Mouse (Mus musculus) ES-E14 (cell line): ENCODE results near the gene Canx. TPM values are rescaled to one million over a fixed set of nuclear protein-coding genes. Genes with fewer than 3 reads are reported as not detected.
A peak's percentile ranks its signal among the peaks of the same experiment; 100 is the strongest.

Experiments used
- DNase-seq: peaks from one replicate; pipeline ENCODE4 v3.0.0-alpha.2; 2013; ENCODE audit warnings: low read depth, low spot score
- H3K27ac ChIP-seq: 2 replicates; pipeline ENCODE4 v1.5.1; 2012; ENCODE audit warnings: low read depth, mild to moderate bottlenecking, low read length, moderate library complexity, mixed read lengths; ENCODE audit not compliant: poor library complexity, insufficient read depth, severe bottlenecking
- H3K36me3 ChIP-seq: 2 replicates; pipeline ENCODE4 v1.6.1; 2012; ENCODE audit warnings: mild to moderate bottlenecking, low read length, moderate library complexity, mixed read lengths; ENCODE audit not compliant: control insufficient read depth, poor library complexity, insufficient read depth, severe bottlenecking
- H3K4me1 ChIP-seq, 2 experiments: fragments of 150-350 bp in 1 of 2; sonication (generic) in 1 of 2; 2 replicates each; pipeline ENCODE4 v1.6.1; 2012; ENCODE audit warnings: low read length in 2 of 2, mild to moderate bottlenecking in 1 of 2, mixed read lengths in 1 of 2; ENCODE audit not compliant: control insufficient read depth in 2 of 2, insufficient read depth in 2 of 2, poor library complexity in 1 of 2
- H3K4me3 ChIP-seq, 2 experiments: fragments of 150-350 bp in 1 of 2; sonication (generic) in 1 of 2; 2 replicates each; pipeline ENCODE4 v1.5.1; 2012; ENCODE audit warnings: low read length in 2 of 2, low read depth in 1 of 2, mild to moderate bottlenecking in 1 of 2, mixed read lengths in 1 of 2; ENCODE audit not compliant: insufficient read depth in 1 of 2, poor library complexity in 1 of 2, severe bottlenecking in 1 of 2
- H3K9ac ChIP-seq: 2 replicates; pipeline ENCODE4 v1.6.1; 2012; ENCODE audit warnings: low read depth, mild to moderate bottlenecking, low read length, mixed read lengths; ENCODE audit not compliant: poor library complexity, insufficient read depth, severe bottlenecking
- H3K9me3 ChIP-seq: fragments of 150-350 bp; sonication (generic); 2 replicates; pipeline ENCODE4 v1.6.1; 2012; ENCODE audit warnings: low read depth, mild to moderate bottlenecking, low read length; ENCODE audit not compliant: control insufficient read depth, insufficient read depth
- CHD2 ChIP-seq: IDR thresholded peaks from 2 replicates; pipeline ENCODE4 v1.6.1; 2014; ENCODE audit warnings: mild to moderate bottlenecking, low read depth, low read length, inconsistent platforms
- HCFC1 ChIP-seq: IDR thresholded peaks from 2 replicates; pipeline ENCODE4 v1.6.1; 2012; ENCODE audit warnings: low read length, inconsistent platforms, borderline replicate concordance; ENCODE audit not compliant: insufficient read depth
- MAFK ChIP-seq: IDR thresholded peaks from 2 replicates; pipeline ENCODE4 v1.6.1; 2014; ENCODE audit warnings: mild to moderate bottlenecking, low read depth, low read length, inconsistent platforms; ENCODE audit not compliant: insufficient read depth
- ZC3H11A ChIP-seq: IDR thresholded peaks from 2 replicates; pipeline ENCODE4 v1.6.1; 2012; ENCODE audit warnings: low read depth, mild to moderate bottlenecking, inconsistent platforms, low read length, borderline replicate concordance
- ZNF384 ChIP-seq: IDR thresholded peaks from 2 replicates; pipeline ENCODE4 v1.6.1; 2012; ENCODE audit warnings: low read depth, low read length, inconsistent platforms
- in situ Hi-C, 2 experiments: fragments of 600-800 bp; cut with MboI; formaldehyde crosslinking; loops; one replicate each; pipeline ENCODE4 v1.15.1; 2025; ENCODE audit warnings: low sequenced_read_pairs in 2 of 2, inconsistent platforms in 1 of 2; ENCODE audit not compliant: unreplicated experiment in 2 of 2
- total RNA-seq: library from RNA; depleted of rRNA; stranded (reverse); fragments of 300-350 nt; gene quantifications from 2 replicates; pipeline ENCODE4 v1.2.3, GENCODE M21; 2012

Gene Canx
- total RNA-seq, 1 experiment = 970 TPM

DNA sequence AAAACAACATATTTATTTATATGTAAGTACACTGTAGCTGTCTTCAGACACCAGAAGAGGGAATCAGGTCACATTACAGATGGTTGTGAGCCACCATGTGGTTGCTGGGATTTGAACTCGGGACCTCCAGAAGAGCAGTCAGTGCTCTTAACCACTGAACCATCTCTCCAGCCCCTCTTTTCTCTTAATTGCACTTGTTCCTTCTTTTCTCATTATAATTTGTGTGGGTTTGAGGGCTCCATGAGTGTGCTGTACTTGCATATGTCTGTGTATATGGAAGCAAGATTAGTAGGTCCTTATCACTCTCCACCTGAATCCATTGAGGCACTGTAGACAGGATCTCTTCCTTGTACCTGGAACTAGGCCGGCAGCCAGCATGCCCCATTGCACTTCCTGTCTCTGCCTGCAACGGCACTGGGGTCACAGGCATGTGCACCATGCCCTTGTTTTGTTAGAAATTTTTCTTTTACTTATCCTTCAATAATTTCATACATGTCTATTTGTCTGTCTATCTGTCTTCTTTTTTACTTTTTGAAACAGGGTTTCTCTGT, 2.7 kb upstream of the Canx start:
- Histone ChIP-seq H3K9ac (no peak overlapping the region), H3K4me3 (no peak overlapping the region), H3K9me3 (no peaks in the 10 kb centered on the region), H3K4me1 (peaks cover 2 to 9% of the 10 kb centered on the region in 2 experiments), H3K36me3 (peaks cover 2% of the 10 kb centered on the region; the same call in 1 of the 2 replicates), H3K27ac (no peak overlapping the region)
- no peak for TF ChIP-seq HCFC1
- TF ChIP-seq ZC3H11A = no peak
- TF ChIP-seq ZNF384 = no peak
- in situ Hi-C loops = no loop called here
- no peak for DNase-seq

DNA sequence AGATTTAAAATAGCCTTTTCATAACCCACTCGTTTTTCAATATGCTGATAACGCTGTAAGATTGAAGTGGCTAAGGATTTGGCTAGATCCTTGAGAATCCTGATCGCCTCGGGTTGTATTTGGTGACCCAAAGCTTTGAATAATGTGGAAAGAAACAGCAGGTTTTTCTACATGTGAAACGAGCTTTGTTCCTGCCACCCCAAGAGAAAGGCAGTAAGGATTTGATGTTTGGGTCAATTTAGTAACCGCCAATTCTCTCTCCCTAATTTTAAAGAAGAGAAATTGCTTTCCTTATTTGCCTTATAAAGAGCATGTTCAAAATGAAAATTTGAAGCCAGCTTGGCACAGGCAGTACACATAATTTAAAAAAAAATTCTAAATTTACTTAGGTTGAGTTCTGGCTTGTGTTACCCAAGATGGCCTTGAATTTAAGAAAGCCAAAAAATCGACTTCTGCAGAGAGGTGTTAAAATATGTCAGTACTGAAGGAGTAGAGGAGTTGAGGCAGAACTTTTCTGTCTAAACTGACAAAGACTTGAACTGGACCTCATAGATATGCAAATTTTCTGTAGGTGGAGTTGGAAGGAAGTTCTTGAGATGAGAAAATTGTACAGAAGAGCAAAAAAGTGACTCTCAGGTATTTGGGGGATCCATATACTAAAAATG, 961 bp upstream of the Canx start:
- in situ Hi-C loops = no loop called here
- H3K4me1 ChIP-seq = peaks cover 2 to 9% of the 10 kb centered on the region in 2 experiments
- peak overlapping the region; percentile 92; the same call in 1 of the 2 replicates for H3K27ac ChIP-seq
- no peak for TF ChIP-seq CHD2
- TF ChIP-seq ZNF384 = no peak
- TF ChIP-seq MAFK = no peak
- no peak for TF ChIP-seq ZC3H11A
- no peak for TF ChIP-seq HCFC1
- H3K9me3 ChIP-seq = no peaks in the 10 kb centered on the region
- H3K4me3 ChIP-seq = peak overlapping the region; percentile 90 to 92
- no peak for DNase-seq
- H3K36me3 ChIP-seq = peaks cover 2% of the 10 kb centered on the region; the same call in 1 of the 2 replicates
- H3K9ac ChIP-seq = peak overlapping the region; percentile 98

GRCm38 (mm10) chr11:50324751-50325471, 562 bp downstream of the Canx start:
- TF ChIP-seq CHD2 (no peak), HCFC1 (no peak), ZNF384 (no peak)
- Histone ChIP-seq H3K4me1 (peaks cover 2 to 9% of the 10 kb centered on the region in 2 experiments), H3K4me3 (peak overlapping the region; percentile 92 to 96), H3K27ac (peak overlapping the region; percentile 94), H3K9me3 (no peaks in the 10 kb centered on the region), H3K36me3 (peaks cover 4% of the 10 kb centered on the region; the same call in 1 of the 2 replicates), H3K9ac (peak overlapping the region; percentile 99)
- DNase-seq = no peak
- in situ Hi-C loops = no loop called here

GRCm38 (mm10) chr11:50323843-50324242, 1.6 kb downstream of the Canx start:
- DNase-seq = no peak
- TF ChIP-seq HCFC1 (no peak), ZNF384 (no peak), MAFK (no peak), CHD2 (no peak), ZC3H11A (no peak)
- H3K4me1 ChIP-seq = peaks cover 2 to 9% of the 10 kb centered on the region in 2 experiments
- H3K9ac ChIP-seq = no peak overlapping the region; the same call in 1 of the 2 replicates
- in situ Hi-C loops = no loop called here
- peak overlapping the region; percentile 92 to 96 for H3K4me3 ChIP-seq
- H3K36me3 ChIP-seq = peaks cover 6% of the 10 kb centered on the region
- no peaks in the 10 kb centered on the region for H3K9me3 ChIP-seq
- no peak overlapping the region for H3K27ac ChIP-seq
